Mouse (Mus musculus) CD8-positive naive resting alpha-beta T cell, adult 2 months (primary cell): ENCODE data around the gene Kctd21.

Experiments used
- DNase-seq, 2 experiments: peaks; one replicate each; pipeline ENCODE4 v3.0.0; 2022; ENCODE audit warnings: low read depth in 2 of 2, low spot score in 2 of 2

Kctd21 gene

DNA sequence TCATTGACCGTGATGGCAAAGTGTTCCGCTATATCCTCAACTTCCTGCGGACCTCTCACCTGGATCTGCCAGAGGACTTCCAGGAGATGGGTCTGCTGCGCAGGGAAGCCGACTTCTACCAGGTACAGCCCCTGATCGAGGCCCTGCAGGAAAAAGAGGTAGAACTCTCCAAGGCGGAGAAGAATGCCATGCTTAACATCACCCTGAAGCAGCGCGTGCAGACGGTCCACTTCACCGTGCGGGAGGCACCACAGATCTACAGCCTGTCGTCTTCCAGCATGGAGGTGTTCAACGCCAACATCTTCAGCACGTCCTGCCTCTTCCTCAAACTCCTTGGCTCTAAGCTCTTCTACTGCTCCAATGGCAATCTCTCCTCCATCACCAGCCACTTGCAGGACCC, 15.3 kb downstream of the Kctd21 start:
- no peak for DNase-seq

DNA sequence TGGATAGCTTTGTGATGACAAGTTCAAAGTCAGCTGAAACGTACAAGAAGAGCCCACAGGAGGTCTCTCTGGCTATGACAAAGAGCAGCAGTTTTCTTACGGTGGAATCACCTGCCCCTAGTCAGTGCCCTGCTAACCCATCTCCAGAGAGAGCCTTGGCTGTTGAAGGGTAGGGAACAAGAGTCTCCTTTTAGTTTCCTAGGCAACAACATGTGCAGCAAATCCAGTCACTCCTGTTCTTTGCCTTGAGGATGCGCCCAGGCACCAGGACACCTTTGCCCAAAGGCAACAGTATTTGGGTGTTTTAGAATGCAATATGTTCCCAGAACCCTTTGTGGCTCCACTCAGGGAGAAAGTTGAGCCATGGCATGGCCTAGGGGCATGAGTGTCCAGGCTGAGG, 16.2 kb downstream of the Kctd21 start:
- no peak for DNase-seq

DNA sequence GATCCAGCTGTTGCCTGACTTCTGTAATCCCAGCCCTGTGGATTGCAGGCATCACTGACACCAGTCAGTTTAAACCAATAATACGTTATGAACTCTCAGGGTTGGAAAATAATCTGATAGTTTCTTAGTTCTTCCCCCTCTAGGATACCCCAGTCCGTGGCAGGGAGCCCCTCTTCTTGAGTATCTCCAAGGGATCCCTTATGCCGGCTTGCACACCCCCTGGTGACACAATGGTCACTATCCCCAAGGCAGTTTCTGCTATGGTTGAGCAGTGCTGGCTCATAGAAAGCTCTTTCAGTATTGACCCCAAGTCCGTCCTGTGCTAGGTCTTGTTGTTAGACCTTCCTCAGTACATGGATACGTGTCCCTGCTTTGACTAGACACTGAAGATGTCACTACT, 16.7 kb downstream of the Kctd21 start:
- DNase-seq: no peak

DNA sequence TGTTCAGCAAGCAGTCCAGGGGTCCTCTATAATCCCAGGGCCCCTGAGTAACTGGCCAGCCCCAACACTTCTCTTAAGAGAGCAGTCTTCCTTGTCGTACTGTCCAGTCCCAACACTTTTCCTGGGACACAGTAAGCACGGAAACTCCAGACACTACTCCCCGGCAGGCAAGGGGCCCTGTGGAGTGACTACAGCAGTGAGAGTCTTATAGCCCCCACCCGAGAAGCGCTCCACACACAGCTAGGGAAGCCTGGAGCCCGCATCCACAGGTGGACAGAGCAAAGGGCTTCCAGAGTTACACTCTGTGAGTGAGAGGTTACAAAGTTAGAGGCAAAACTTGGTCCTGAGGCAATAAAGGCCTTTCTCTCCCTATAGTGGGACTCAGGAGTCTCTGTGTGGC, 17.3 kb downstream of the Kctd21 start:
- DNase-seq: no peak

DNA sequence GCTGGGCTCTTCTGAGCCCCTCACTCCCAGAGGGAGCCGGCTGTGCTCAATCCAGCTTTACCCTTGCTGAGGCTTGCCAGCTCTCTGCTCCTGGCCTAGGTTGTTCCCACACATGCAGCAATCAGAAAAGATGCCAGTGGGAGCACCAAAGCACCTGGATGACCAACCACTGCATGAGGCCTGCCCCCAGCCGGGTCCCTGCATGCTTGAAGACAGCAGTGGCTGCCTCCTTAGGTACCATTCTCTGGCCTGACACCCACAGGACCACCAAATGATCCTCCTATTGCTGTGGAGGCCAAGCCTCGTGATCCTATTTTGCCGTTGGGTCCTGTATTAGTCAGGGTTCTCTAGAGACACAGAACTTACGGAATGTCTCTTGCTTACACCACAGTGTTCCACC, 18.8 kb downstream of the Kctd21 start:
- no peak for DNase-seq

DNA sequence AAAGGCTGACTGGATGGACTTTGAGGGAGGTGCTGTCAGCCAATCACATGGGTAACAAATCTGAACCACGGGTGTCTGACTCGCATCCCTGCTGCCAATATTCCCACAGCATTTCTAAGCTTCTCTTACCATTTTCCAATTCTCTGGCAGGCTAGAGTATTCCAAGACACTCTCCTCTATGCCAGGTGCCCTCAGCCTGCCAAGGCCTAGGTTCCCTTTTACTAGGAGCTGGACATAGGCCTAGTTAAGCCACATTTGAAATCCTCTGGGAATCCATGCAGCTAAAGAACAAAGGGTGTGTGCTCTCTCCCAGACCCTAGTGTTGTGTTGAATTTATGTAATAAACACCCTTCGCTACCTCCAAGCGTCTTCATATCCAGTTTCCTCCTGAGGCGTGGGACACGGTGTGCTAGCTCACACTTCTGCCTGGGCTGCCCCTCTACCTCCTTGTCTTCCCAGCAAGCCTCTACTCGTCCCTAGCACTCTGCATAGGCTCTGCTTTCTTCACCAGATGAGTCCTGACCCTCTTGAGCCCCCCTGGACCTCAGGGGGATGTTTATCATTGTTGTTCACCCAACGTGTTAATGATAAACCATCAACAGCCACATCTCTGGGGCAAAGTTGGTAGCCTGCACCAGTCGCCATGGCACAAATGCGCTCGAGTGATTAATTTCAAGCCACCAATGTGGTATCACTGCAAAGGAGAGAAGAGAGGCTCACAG, 19.8 kb downstream of the Kctd21 start:
- no peak for DNase-seq

DNA sequence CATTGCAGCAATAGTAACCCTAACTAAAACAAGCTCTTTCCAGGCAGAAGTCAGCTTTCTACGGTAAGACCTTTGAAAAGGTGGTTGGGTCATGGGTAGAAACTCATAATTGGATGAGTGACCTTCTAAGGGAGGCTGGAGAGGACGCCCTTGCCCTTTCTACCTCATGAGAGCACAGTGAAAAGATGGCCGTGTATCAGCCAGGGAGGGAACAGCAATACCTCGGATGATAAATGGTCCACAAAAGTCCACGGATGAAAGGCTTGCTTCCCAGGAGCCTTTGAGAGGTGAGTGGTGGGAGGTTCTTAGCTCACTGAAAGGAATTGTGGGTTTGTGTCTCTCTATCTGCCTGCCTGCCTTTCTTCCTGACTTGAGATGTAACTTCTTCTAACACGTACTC, 21.2 kb downstream of the Kctd21 start:
- no peak for DNase-seq

DNA sequence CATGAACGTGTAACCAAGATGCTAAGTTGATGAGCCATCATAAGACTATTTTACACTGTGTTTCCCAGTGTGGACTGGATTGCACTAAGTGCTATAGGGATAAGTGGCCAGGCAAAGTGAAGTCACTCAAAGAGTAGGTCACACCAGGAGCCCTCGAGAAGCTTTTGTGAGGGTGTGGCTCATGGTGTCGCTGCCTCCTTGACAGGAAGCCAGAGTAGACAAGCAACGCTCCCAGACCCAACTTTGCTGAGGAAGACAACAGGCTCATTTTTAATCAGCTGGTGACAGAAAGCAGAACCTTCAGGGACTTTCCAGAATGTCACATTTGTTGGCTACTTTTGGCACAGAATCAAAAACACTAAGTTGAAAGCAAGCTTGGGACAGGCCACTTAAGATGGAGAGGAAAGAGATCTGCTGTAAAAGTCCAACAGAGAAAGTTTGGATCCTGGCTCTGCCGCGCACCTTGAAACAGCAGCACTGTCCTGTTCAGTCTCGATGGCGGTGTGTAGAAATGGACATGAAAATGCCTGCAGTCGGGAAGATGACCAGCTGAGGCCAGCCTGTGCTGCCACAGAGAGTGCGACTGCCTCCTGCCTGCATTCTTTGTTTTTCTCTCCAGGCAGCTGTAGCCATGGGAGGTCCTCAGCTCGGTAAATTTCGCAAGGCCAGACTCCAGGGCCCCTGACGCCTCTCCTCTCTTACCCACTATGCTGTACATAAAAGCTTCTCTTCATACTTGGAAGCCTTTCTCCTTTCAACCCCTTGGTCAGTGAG, 23.1 kb downstream of the Kctd21 start:
- DNase-seq: no peak

DNA sequence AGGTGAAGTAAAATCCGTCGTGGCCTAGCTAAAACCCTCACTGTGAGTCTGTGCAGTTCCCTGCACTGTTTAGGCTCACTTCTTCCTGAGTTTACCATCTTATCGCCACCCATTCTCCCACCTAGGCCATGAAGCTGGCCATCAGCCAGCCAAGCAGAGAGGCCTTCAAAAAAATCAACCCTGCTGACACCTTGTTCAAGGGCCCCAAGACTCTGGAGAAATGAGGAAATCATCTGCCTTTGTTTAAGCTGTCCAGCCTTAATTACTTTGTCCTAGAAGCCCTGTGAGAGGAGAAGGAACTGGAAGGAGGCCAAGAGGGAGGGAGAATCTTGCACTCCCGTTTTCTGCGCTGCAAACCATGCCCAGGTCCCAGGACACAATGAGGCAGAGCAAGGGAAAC, 24.1 kb downstream of the Kctd21 start:
- DNase-seq: no peak

DNA sequence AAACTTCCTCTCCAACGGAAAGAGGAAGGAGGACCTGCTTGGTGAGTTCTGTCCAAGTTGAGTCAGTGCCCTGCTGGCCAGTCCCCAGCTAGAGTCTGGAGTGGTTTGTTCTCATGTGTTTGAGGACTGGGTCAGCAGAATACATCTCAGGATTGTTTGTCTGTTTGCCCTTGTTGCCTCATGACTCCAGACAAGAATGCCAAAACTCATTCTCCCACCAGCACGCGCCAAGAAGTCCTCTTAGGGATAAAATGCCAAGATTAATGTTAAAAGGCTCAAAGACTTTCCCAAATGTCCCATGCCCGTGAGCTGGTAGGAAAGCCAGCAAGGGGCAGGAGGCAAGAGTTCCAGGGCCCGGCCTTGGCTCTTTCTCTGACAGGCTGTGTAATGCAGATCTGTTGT, 24.7 kb downstream of the Kctd21 start:
- no peak for DNase-seq

DNA sequence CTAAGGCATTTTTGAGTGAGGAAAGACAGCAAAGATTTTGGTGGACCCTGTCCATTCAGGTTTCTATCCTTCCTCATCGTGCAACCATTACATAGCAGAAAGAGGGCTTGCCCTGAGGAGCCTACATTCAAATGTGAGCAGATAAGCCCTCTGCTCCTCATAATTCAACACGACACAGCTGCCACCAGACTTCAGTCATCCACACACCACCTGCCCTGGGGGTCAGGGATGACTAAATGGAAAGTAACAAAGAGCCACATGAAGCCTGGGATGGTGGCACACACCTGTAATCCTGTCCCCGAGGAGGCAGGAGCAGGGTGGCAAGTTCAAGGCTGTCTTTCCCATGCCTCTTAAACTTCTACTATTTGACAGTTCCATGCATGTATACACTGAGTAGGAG, 25.7 kb downstream of the Kctd21 start:
- no peak for DNase-seq

DNA sequence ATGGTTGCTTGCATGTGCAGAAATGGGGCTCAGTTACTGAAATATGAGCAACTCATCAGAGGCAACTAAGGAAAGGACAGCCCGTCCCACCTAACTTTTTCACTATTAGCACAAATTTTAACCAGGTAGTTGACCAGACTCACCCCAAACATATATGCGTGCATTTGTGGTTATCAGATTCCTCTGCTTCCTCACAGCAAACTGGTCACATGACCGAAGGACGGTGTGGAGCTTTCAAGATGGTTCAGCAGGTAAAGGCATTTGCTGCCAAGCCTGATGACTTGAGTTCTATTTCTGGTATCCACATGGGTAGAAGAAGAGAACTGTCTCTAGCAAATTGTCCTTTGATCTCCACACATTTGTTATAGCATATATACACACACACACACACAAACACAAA, 26.2 kb downstream of the Kctd21 start:
- DNase-seq: no peak

DNA sequence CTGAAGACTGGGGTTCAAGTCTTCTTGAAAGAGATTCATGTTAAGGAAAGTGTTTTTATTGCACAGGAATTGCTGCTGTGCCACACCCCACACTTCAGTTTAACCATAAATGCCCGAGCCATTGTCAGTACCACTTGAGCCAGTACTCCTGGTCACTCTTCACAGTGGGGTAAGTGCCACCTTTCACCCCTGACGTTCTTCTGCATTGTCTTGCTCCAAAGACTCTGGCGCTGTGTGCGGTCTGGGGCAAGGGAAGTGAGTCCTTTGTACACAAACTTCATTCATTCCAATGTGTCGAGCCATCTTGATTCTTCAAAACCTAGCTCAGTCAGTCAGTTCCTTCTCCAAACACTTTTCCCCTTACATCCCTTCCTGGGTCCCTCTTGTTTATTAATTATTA, 28.0 kb downstream of the Kctd21 start:
- DNase-seq: no peak

DNA sequence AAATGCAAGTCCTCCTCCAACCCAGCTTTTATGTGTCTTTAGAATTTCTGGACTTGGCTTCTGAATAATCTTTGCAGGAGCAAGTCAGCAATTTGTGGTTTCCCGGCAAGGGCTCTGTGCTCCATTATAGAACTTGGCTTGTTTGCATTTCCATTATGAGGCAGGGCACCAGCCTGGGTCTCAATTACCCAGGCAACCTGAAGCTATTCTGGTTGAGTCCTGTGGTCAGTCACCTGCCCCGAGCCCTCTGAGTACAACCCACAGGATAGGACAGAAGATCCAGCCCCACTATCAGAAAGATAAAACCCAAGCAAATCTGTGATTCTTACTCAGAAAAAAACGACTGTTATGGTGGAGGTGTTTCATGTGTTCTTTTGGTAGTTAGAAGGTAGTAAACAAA, 28.8 kb downstream of the Kctd21 start:
- no peak for DNase-seq

DNA sequence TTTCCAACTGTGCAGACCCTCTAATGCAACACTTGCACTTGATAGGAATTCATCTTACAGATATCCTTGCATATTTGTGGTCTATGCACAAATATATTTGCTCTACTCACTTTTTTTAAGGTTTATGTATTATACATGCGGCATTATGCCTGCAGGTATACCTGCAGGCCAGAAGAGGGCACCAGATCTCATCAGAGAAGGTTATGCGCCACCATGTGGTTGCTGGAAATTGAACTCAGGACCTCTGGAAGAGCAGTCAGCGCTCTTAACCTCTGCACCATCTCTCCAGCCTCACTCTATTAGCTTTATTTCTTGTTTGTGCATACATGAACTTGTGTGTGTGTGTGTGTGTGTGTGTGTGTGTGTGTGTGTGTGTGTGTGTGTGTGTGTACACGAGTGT, 29.3 kb downstream of the Kctd21 start:
- peak; percentile 9 to 24 for DNase-seq

DNA sequence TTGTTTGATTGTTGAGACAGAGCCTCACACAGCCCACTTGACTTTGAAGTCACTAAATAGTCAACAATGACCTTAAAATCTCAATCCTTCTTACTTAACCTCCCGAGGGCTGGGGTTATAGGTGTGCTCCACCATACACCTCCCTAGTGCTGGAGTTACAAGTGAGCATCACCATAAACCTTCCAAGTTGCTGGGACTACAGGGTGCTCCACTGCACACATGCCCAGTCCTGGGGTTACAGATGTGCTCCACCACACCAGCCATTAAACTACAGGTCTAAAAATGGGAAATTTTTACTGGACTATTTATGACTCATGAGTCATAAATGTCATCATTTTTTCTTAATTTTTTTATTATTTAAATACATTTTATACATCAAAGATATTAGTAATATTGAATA, 33.8 kb downstream of the Kctd21 start:
- DNase-seq: no peak

DNA sequence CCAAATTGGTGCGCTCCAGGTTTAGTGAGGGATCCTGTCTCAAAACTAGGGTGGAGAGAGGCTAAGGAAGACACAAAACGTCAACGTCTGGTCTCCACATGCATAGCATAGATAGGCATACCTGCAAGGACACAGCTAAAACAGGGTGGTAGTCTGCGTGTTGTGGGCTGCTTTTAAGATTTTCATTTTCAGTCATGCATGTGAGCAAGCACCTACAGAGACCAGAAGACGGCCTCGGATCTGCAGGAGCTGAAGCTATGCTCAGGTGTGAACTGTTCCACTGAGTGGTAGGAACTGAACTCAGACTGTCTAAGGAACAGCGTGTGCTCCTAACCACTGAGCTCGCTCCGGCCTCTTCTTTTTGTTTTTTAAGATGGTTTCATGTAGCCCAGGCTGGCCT, 43.0 kb downstream of the Kctd21 start:
- no peak for DNase-seq

DNA sequence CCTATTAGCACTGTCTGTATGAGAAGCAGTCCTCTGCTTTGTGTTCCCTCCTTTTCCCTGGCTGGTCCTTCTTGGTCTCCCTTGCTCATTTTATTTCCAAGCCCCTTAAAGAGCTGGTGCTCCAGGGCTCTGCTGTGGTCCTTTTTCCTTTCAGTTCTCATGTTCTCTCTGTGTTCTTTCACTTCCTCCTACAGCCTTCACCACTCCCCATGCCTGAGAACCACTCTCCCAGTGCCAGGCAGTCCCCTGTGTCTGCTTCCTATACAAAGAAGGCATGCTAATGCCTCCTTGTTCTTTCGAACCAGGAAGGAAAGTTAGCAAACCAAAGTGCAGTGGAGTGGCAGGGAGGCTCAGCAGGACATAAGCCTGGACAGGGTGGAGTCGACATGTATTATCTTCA, 43.8 kb downstream of the Kctd21 start:
- no peak for DNase-seq

DNA sequence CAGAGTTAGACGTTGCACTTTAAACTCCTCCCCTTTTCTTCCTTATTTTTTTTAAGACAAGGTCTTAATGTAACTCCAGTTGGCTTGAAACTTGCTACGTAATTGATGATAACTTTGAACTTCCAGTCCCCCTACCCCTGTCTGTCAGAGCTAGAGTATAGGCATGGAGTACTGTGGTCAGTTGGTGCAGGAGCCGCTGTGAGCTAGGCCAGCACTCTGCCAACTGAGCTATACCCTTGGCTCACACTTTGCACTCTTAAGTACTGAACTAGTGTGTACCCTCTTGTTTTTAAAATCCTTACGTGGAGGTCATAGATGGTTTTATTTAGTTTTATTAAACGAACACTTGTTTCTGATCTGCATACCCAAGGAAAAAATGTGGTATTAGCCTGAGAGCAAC, 47.2 kb downstream of the Kctd21 start:
- DNase-seq: no peak

DNA sequence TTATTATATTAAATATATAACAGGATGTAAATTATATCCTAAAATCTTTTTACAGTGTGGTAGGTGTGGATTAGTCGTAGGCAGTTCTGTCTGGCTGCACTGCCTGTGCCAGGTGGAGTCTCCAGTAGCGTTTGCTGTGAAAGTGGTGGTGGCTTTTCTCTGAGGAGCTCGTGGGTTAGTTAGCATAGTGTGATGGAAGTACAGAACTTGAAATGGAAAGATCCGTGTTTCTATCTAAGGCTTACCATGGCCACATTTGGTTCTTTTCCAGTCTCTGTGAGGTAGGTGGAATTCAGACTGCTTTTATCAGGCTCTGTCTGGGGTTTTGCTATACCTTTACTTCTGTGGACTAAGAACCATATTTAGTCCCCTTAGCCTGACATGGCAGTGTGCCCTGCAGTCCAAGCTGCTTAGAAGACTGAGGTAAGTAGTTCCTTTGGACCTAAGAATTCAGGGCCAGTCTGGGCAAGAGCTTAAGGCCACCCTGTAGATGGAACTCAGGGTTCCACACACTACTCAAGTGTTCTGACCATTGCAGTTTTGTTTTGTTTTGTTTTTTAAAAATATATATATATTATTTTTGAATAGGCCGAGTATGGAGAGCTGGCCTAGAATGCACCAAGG, 48.5 kb downstream of the Kctd21 start:
- DNase-seq: no peak

DNA sequence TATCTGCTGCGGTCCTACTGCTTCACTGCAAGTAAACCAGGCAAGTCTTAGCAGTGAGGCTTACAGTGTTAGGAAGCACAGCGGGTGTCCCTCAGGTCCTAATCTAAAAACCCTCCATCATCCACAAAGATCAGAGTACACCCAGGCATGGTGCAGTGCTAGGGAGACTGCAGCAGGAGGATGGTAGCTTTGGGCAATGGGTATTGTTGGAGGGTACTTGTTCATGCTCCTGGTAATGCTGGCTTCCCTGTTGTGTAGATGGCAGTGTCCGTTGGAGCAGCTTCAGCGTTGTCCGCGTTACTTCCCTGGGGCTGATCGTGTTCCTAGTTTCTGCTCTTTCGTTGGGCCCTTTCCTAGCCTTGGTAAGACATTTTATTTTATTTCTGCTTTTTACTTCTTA, 50.5 kb downstream of the Kctd21 start:
- no peak for DNase-seq

DNA sequence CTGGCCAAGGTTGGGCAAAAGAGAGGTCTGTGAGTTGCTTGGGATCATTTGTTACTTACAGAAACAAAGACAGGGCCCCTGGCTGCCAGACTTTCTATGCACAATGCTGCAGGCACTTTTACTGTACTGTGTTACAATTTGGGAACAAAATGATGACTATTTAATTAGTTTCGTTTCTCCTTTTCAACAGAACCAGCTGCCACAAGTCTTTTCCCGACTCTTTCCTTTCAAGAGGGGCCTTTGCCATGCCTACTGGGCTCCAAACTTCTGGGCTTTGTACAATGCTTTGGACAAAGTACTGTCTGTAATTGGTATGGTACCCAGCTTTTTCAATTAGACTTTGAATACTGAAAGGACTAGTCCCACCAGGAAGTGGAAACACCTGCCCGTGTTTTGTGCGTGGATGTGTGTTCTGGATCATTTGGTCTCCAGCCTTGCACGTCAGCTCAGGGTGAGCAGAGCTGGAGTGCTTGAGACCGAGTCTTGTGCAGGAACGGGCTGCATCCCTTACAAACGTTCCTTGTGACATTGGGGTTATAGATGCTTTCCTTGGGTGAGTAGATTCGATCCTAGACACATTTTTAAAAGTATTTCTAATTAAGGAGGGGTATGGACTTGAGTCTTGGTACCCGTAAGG, 51.5 kb downstream of the Kctd21 start:
- DNase-seq: no peak
